Mouse (Mus musculus) forebrain, embryonic 12.5 days (tissue): ENCODE measurements around the gene Etv1. TPM values are rescaled to one million over a fixed set of nuclear protein-coding genes. Genes with fewer than 3 reads are reported as not detected.

Source experiments
- ATAC-seq: fragments of 200-750 bp; cut with Nextera tagmentation; 2 replicates; pipeline ENCODE4 v1.8.0; 2017; ENCODE audit warnings: moderate TSS enrichment; ENCODE audit not compliant: low FRiP score
- H3K27ac ChIP-seq: fragments of 300-500 bp; sonication (generic); 2 replicates; pipeline ENCODE4 v1.5.1; 2016; ENCODE audit warnings: mild to moderate bottlenecking
- H3K27me3 ChIP-seq: fragments of 300-500 bp; sonication (generic); 2 replicates; pipeline ENCODE4 v1.6.1; 2016; ENCODE audit warnings: mild to moderate bottlenecking
- H3K36me3 ChIP-seq: fragments of 300-500 bp; sonication (generic); replicated peaks from 2 replicates; pipeline ENCODE4 v1.6.1; 2016; ENCODE audit warnings: mild to moderate bottlenecking
- H3K4me1 ChIP-seq: fragments of 300-500 bp; sonication (generic); 2 replicates; pipeline ENCODE4 v1.6.1; 2016
- H3K4me2 ChIP-seq: fragments of 300-500 bp; sonication (generic); 2 replicates; pipeline ENCODE4 v1.6.1; 2016; ENCODE audit warnings: mild to moderate bottlenecking, moderate library complexity
- H3K4me3 ChIP-seq: fragments of 300-500 bp; sonication (generic); replicated peaks from 2 replicates; pipeline ENCODE4 v1.5.1; 2016; ENCODE audit warnings: mild to moderate bottlenecking
- H3K9ac ChIP-seq: fragments of 300-500 bp; sonication (generic); 2 replicates; pipeline ENCODE4 v1.6.1; 2016; ENCODE audit warnings: mild to moderate bottlenecking
- H3K9me3 ChIP-seq: fragments of 300-500 bp; sonication (generic); 2 replicates; pipeline ENCODE4 v1.6.1; 2016
- WGBS: fragments of 180-500 bp; shearing (Covaris S2); methylation state at CpG from one replicate; pipeline ENCODE4 v1.1.7; 2016; 5-methylcytosine and 5-hydroxymethylcytosine counted together
- polyA plus RNA-seq: library from polyadenylated mRNA; unstranded; fragments of >200 nt; fragmentation: Nextera tagmentation; extraction: Ambion mirVana; gene quantifications from 2 replicates; pipeline ENCODE4 v1.2.1, GENCODE M21; 2016

The Etv1 gene
- polyA plus RNA-seq, 1 experiment from 2014 or later: 25.5 TPM

DNA sequence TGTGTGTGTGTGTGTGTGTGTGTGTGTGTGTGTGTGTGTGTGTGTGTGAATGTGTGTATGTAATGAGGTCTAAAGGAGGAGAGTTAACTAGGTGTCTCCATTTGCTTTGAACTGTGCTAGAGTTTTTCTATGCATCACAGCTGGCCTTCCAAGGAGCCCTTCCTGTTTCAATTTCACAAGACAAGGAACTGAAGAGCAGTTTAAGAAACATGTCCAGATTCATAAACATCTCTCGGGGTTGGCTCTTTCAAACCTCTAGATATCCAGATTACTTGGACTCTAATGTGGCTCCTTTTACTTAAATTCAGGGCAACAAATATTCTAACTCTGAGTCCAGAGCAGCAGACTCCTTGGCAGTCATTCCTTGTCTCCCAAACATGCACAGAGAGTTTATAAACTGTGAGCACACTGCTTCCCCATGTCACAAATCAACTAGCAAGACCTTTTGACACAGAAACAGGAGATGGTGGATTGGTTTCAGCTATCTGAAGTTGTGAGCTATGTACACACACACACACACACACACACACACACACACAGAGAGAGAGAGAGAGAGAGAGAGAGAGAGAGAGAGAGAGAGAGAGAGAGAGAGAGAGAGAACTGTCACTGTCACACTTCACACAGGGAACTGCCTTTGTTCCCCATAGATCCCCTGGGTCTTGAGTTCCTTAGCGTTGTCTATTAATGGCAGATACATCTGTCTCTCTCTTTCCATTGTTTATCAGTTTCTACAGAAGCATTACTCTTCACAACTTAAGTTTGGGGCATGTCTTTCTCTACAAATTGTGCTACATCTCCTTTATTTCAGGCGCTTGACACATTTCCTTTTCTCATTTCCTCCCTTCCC lies 85.0 kb downstream of the Etv1 start:
- H3K36me3 ChIP-seq: no peaks in the 10 kb centered on the region
- no peak for ATAC-seq
- H3K27me3 ChIP-seq: no peaks in the 10 kb centered on the region
- H3K4me1 ChIP-seq: peaks cover 11% of the 10 kb centered on the region
- no peaks in the 10 kb centered on the region for H3K9me3 ChIP-seq
- WGBS: 80% methylated on average over 3 of the region's 3 CpGs
- H3K27ac ChIP-seq: no peak overlapping the region
- no peak overlapping the region for H3K9ac ChIP-seq
- no peak overlapping the region for H3K4me2 ChIP-seq
- no peak overlapping the region for H3K4me3 ChIP-seq

GRCm38 (mm10) chr12:38874470-38874995 lies 95.4 kb downstream of the Etv1 start:
- no peak for ATAC-seq
- no peaks in the 10 kb centered on the region for H3K36me3 ChIP-seq
- no peaks in the 10 kb centered on the region for H3K4me1 ChIP-seq
- no peak overlapping the region for H3K4me2 ChIP-seq
- no peaks in the 10 kb centered on the region for H3K9me3 ChIP-seq
- H3K9ac ChIP-seq: no peak overlapping the region
- no peak overlapping the region for H3K4me3 ChIP-seq
- H3K27me3 ChIP-seq: no peaks in the 10 kb centered on the region
- H3K27ac ChIP-seq: no peak overlapping the region

- ATAC-seq: no peak
- Histone ChIP-seq H3K4me1 (no peaks in the 10 kb centered on the region), H3K9ac (no peak overlapping the region)
Measured at GRCm38 (mm10) chr12:38904516-38904915, 125.3 kb downstream of the Etv1 start.

GRCm38 (mm10) chr12:38906314-38906713 lies 127.1 kb downstream of the Etv1 start:
- Histone ChIP-seq H3K27me3 (no peaks in the 10 kb centered on the region), H3K36me3 (no peaks in the 10 kb centered on the region), H3K4me1 (no peaks in the 10 kb centered on the region), H3K9ac (no peak overlapping the region), H3K9me3 (no peaks in the 10 kb centered on the region), H3K4me2 (no peak overlapping the region), H3K4me3 (no peak overlapping the region), H3K27ac (no peak overlapping the region)
- no peak for ATAC-seq
- WGBS: 88% methylated on average over 6 of the region's 6 CpGs

More at GRCm38 (mm10) chr12:38904516-38904915, 125.3 kb downstream of the Etv1 start:
- H3K9me3 ChIP-seq: no peaks in the 10 kb centered on the region
- no peak overlapping the region for H3K27ac ChIP-seq
- 88% methylated on average over 3 of the region's 3 CpGs for WGBS
- no peaks in the 10 kb centered on the region for H3K36me3 ChIP-seq
- H3K27me3 ChIP-seq: no peaks in the 10 kb centered on the region
- no peak overlapping the region for H3K4me3 ChIP-seq
- no peak overlapping the region for H3K4me2 ChIP-seq

DNA sequence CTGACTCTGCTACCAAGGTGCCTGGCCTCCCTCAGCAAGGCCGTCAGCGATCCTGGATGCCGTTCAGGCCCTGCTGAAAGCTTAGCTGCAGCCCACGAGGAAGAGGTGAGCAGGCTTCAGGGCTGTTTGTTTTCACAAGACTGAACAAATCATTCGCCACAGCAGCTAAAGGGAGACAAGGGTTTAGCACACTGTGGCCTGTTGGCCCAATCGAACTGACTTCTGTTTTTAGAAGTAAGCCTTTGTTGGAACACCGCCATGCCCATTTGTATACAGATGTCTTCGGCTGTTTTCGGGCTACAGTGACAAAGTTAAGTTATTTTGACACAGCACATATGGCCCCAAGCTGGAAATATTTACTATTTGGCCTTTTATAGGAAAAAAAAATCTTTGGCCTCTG lies 127.6 kb downstream of the Etv1 start:
- WGBS: 73% methylated on average over 9 of the region's 9 CpGs
- no peaks in the 10 kb centered on the region for H3K36me3 ChIP-seq
- no peak overlapping the region for H3K9ac ChIP-seq
- no peaks in the 10 kb centered on the region for H3K27me3 ChIP-seq
- ATAC-seq: no peak
- H3K4me3 ChIP-seq: no peak overlapping the region
- H3K9me3 ChIP-seq: no peaks in the 10 kb centered on the region
- H3K4me1 ChIP-seq: no peaks in the 10 kb centered on the region
- H3K27ac ChIP-seq: no peak overlapping the region
- no peak overlapping the region for H3K4me2 ChIP-seq

- Histone ChIP-seq H3K9ac (no peak overlapping the region), H3K27ac (no peak overlapping the region), H3K4me3 (no peak overlapping the region), H3K36me3 (no peaks in the 10 kb centered on the region), H3K27me3 (no peaks in the 10 kb centered on the region), H3K9me3 (no peaks in the 10 kb centered on the region), H3K4me2 (no peak overlapping the region), H3K4me1 (no peaks in the 10 kb centered on the region)
- no peak for ATAC-seq
- 87% methylated on average over 3 of the region's 3 CpGs for WGBS
Measured at GRCm38 (mm10) chr12:38908947-38909346, 129.8 kb downstream of the Etv1 start.
